Mouse (Mus musculus) CD4-positive, CD25-positive, alpha-beta regulatory T cell, adult 2 months (primary cell): ENCODE measurements around the gene Zfyve28.

Experiments
- DNase-seq: peaks from one replicate; pipeline ENCODE4 v3.0.0-alpha.2; 2012; ENCODE audit warnings: low read depth, low spot score

The Zfyve28 gene

DNA sequence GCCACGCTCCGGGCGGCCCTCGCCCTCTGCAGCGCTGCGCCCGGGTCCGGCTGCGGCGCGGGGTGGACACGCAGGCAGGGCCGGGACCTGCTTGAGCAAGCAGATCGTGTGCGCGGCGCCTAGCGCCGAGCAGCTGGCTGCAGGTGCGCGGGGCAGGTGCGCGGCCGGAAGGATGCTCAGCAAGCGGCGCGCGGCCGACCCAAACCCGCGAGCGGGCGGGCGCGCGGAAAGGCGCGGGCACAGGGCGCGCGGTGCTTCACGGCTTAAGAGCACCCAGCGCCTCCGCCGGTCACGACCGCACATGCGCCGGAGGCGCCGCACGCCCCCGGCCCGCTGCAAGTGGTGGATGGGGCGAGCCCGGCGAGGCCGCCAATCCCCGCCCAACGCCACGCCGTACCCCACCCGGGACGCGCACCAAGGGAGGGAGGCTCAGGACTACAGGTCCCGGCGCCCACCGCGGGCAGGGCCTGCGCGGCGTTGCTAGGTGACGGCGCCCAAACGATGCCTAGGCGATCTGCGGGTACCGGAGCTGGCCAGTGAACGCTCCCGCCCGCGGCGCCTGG, at the start of gene Zfyve28, which contains the start of gene Cfap99:
Zfyve28 (minus strand) TSS at position 296 of the 563 bp plus-strand sequence.
Cfap99 (plus strand) TSS at position 447 of the 563 bp plus-strand sequence.
- DNase-seq: peak; percentile 54

- DNase-seq: peak; percentile 88
These were observed 48.7 kb upstream of the Zfyve28 start for GRCm38 (mm10) chr5:34336775-34337450.

- DNase-seq: peak; percentile 99
These were observed 48.0 kb upstream of the Zfyve28 start, which contains the start of gene Rnf4 for GRCm38 (mm10) chr5:34336097-34336774. Rnf4 (plus strand) TSS chr5:34336289.

GRCm38 (mm10) chr5:34335539-34336096, 47.4 kb upstream of the Zfyve28 start:
- DNase-seq: no peak

DNA sequence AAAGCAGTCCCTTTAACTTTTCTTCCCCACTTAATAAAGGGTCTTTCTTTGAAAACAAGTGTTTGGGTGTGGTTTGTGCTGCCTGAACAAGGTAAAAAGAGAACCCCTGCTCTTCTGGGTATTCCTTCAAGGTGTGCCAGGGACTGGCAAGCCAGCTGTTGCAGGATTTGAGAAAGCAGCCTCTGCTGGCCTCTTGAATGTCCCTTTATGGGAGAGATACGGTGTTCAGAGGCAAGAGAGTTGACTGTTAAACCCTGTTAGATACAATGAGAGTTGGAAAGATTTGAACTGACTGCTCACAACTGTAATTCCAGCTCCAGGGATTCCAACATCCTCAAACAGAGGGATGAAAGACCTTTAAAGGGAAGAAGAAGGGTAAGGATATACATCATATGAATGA, 45.8 kb upstream of the Zfyve28 start:
- no peak for DNase-seq

DNA sequence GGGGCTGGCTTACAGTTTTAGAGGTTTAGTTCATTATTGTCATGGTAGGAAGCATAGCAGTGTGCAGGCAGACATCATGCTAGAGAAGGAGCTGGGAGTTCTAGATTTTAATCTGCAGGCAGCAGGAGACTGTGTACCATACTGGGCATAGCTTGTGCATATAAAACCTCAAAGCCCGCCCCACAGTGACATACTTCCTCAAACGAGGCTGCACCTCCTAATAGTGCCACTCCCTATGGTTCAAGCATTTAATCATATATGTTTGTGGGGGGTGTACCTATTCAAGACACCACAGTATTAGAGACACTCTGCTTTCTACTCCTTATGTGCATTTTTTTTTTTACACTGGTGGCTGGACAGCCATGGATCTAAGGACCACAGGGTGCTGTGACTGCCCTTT, 41.9 kb upstream of the Zfyve28 start:
- no peak for DNase-seq

DNA sequence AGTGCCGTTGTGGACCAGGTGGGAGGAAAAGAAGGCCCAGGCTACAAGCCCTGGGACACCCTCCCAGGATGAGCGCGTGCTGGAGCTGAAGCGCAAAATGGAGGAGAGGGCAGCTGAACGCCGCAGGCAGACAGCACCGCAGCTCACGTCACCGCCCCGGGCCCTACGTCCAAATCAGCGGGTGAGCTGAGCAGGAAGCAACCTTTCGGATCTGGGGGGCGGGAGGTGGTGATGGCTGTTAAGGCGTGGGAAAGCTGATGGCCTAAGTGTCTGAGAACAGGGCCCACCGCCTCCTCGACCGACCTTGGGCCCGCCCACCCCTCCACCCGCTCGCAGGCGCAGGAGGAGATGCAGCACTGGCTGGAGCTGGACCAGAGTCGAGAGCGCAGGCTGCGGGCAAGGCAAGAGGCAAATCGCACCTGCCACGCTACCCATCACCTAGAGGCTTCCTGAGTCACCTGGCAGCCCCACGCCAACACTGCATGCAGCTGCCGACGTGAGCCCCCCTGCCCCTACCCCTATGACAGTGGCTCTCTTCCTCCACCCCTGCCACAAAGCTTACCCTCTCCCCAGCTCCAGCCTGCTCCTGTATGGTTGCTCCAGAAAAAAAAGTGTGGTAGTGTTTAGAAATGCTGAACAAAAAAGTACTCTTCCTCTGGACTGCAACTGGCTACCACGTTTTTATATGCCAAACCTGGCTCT, 38.8 kb upstream of the Zfyve28 start:
- DNase-seq: peak; percentile 44

DNA sequence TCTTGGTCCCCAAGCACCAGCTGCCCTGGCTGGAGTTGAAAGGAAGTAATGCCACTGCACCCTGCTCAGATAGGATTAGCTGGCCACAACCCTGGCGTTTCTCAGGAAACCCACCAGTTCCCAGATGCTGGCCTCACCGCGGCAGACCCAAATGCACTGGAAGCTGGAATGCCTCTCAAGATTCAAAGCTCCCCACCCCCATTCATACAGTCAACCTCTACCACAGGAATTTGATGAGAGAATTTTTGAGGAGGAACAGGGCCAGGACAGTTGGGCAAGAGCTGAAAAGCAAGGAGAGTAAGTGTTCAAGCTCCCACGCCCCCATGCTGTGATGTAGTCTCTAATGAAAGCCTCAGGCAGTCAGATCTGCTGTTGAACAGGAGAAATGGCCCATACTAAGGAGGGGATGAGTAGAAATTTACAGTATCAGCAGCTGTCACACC, 38.0 kb upstream of the Zfyve28 start:
- no peak for DNase-seq

DNA sequence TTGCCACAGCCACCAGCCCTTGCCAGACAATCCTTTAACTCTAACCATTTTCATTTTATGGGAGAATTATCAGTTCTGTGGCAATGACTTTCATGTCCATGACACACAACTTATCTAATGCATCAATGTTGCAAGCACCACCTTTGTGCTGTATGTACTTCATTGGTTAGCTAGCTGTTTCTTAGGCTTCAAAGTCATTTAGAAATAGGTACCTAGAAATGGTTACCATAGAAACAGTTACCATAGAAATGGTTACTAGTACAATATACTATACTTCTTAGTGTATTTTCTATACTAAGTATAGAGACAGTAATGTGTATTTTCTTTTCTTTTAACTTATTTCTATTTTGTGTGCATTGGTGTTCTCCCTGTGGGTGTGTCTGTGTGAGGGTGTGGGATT, 37.0 kb upstream of the Zfyve28 start:
- no peak for DNase-seq

DNA sequence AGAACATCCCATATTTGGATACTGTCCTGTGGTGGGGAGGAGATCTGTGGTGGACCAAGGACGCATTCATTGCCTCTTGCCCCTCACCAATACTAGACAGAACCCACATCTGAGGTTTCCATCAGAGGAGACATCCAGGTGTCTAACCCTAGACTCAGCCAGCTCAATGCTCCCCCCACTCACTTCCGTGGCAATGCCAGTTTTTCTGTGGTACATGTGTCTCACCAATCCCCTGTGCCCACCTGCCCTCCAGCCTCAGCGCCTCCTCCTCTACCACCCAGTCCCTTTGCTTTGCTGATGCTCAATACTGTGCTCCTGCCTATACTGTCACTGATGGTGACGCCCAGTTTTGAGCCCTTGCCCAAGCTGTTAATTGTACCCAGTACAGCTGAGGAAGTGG, 33.0 kb upstream of the Zfyve28 start:
- no peak for DNase-seq

DNA sequence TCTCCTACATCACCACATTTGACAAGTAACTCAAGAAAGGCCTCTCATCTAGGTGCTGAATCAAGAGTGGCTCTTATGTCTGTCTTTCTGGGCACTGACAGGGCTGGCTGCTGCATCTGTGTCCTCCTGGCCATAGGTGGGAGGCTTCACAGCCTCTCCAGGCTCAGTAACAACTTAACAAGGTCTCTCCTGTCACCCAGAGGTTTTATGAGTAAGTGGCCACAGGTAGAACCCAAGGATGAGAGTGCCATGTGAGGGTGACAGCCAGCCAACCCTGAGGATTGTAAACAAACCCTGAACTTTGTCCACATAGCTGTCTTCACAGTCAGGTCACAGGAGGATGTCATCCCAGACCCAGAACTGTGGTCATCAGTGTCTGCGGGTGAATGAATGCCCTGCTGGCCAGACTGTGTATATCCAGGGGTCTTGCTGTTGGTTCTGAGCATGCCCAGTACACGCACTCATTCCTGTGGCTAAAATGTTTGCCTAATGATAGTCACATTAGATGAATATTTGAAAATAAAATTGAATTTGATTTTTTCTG, 31.3 kb upstream of the Zfyve28 start:
- DNase-seq: no peak

DNA sequence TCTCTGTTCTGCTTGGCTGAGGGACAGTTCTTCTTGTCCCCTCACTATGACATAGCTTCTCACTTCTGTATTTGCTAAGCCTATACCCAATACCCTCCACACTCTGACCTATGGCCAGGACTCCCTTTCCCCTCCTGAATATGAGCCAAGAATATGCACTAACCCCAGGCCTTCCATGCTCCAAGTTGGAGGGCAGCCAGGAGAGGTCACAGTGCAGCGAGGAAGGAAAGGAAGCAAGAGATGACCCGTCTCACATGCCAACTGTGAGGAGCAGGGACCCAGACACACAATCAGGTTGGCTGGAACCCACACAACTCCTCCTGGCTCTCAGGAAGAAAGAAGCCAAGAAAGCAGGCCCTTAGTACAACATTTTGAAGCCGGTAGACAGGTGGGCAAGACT, 20.8 kb upstream of the Zfyve28 start:
- DNase-seq: no peak

- DNase-seq: no peak
These were observed 14.1 kb upstream of the Zfyve28 start for GRCm38 (mm10) chr5:34302377-34302776.

DNA sequence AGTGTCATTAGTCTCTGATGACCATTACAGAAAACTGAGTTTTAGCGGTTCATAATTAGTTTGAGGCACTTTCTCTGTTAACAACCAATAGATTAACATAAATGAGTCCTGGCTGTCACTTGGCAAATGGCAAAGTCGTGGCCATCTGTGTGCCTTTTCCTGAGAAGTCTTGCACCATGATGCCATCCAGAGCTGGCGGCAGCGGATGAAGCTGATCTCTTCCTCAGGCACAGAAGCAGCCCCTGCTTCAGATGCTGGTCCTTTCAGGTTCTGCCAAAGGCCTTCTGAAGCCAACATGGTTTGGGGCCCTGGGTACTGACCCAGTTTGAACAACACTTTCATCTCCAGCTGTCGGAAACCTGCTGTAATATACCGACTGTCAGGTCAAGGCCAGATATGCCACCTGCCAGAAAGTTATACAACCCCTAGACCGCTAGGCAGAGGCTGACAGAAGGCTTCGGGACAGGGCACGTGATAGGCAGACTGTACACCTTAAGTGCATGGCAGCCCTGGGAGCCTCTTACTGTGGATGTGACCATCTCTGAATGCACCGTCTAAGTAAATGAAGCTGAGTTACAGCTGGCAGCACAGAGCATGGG, 10.8 kb upstream of the Zfyve28 start:
- DNase-seq: no peak

- DNase-seq: no peak
These were observed 9.8 kb upstream of the Zfyve28 start for GRCm38 (mm10) chr5:34298061-34298460.

GRCm38 (mm10) chr5:34295141-34295540, 6.9 kb upstream of the Zfyve28 start:
- no peak for DNase-seq

DNA sequence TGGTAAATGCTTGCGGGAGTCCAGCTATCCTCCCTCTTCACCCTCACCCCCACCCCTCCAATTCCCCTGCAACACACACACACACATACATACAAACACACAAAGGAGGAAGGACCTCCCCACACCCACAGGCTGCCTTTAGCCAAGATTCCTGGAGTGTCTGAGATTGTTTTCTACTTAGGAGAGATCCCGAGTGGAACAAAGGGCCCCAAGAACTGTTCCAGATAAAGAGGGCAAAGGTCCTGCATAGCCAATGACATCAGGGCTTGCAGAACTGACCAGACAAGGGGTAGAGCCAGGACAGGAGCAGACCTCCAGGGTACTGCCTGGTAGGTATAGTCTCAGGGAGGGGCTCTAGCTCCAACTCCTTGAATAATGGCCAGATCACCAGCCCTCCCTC, 6.4 kb upstream of the Zfyve28 start:
- no peak for DNase-seq

DNA sequence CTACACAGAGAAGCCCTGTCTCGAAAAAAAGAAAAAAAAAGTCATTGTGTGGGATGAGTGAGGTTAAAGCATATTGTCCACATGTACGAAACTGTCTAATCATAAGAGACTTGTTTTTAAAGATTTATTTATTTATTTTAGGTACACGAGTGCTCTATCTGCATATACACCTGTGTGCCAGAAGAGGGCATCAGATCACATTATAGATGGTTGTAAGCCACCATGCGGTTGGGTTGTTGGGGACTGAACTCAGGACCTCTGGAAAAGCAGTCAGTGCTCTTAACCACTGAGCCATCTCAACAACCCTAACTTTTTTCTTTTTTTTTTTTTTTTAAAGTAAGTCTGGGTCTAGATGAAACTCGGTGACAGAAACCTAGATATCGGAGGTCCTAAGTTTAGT, 5.1 kb upstream of the Zfyve28 start:
- DNase-seq: peak; percentile 14

GRCm38 (mm10) chr5:34289286-34289685, 1.0 kb upstream of the Zfyve28 start:
- no peak for DNase-seq

GRCm38 (mm10) chr5:34287838-34288145, 457 bp downstream of the Zfyve28 start:
- DNase-seq: no peak
